Mouse (Mus musculus) naive thymus-derived CD4-positive, alpha-beta T cell, adult 2 months (primary cell): ENCODE data around the gene Sult2b1.

Source experiments
- DNase-seq: peaks from one replicate; pipeline ENCODE4 v3.0.0-alpha.2; 2011; ENCODE audit warnings: low read depth

Gene Sult2b1

GRCm38 (mm10) chr7:45723781-45724180, 60.7 kb downstream of the Sult2b1 start:
- DNase-seq = no peak

DNA sequence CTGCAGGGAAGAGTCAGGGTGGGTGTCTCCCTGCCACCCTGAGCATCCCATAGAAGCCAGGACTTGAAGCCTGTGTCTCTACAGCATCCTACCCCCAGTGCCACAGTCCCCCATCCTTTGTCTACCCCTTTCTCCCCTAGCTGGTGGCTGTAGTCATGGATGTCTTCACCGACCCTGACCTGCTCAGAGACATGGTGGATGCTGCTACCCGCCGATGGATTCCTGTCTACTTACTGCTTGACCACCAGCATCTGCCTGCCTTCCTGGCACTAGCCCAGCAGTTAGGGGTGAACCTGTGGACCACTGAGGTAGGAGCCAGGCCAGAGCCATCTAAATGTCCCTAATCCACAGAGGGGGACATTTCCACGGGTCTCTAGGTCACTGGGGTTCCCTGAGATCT, 61.2 kb downstream of the Sult2b1 start:
- no peak for DNase-seq

DNA sequence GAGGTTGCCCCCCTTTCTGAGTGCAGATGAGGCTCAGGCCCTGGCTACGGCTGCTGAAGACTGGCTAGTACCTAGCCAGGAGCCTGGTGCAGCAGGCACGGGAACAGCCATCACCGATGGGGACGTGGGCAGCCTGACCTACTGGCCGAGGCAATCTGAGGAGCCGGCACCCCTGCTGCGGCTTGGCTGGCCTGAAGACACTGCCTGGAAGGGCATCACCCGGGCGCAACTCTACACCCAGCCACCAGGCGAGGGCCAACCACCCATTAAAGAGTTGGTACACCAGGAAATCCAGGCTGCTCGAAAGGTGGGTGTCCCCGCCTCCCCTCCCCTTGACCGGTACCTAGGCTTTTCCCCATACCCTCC, 62.1 kb downstream of the Sult2b1 start:
- no peak for DNase-seq

DNA sequence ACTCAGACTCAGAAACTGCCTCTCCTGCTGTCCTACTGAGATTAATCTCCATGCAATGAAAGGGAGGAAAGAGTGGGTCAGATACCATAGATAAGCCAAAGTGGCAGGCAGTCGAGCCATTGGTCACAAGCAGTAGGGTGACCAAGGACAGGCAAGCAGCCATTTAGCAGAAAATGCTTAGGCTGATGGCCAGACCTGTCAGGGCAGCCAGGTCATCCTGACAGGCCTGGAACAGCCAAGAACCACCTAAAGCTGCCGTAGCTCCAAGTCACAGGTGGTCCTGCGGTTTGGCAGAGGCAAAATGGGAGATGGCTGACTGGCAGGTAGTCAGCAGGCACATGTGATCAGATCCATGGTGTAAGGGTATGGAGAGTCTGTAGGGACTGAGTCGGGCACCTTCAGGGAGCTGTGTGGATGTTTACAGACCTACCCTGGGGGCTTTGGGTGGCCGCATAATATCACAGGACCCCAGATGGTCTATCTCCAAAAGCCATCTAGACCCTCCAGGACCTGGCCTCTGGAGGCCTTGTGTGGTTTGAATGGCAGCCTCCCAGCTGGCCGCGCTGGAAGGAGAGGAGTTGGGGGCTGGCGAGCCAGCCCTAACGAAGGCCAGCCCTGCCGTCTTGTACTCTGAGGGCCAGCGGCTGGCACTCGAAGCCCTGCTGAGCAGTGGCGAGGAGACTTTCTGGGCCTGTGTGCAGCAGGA, 62.7 kb downstream of the Sult2b1 start:
- no peak for DNase-seq

- no peak for DNase-seq
Observed at GRCm38 (mm10) chr7:45721234-45721571, 63.3 kb downstream of the Sult2b1 start.

- peak; percentile 44 for DNase-seq
Observed at GRCm38 (mm10) chr7:45720413-45721233, 63.8 kb downstream of the Sult2b1 start, which contains the start of gene Fam83e. Gene Fam83e (plus strand): TSS chr7:45721212.

DNA sequence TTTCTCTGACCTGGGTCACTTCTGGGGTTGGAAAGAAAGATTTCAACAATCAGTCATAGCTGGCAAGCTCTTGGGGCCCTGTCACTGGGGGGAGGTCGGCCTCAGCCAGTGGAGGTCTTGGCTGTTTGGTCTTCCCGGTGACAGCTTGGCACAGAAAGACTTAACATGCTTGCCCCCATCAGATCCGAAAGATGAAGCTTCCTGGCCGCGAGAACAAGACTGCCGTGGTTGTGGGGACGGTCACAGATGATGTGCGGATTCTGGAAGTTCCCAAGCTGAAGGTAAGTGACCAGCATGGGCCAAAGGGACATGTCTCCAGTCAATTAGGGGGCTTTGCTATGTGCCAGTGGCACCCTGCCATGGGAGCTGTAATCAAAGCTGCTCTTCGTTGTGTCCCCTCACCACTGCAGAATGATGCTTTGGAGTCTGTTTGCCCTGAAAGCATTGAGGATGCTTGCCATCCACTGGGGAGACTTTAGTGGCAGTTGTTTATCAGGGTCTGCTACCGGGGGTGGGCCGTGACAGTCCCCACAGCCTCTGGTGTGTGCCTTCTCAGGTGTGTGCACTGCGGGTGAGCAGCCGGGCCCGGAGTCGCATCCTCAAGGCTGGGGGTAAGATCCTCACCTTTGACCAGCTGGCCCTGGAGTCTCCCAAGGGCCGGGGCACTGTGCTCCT, 64.6 kb downstream of the Sult2b1 start:
- no peak for DNase-seq

- no peak for DNase-seq
Observed at GRCm38 (mm10) chr7:45719180-45719579, 65.3 kb downstream of the Sult2b1 start.

GRCm38 (mm10) chr7:45718331-45718730, 66.1 kb downstream of the Sult2b1 start:
- no peak for DNase-seq

DNA sequence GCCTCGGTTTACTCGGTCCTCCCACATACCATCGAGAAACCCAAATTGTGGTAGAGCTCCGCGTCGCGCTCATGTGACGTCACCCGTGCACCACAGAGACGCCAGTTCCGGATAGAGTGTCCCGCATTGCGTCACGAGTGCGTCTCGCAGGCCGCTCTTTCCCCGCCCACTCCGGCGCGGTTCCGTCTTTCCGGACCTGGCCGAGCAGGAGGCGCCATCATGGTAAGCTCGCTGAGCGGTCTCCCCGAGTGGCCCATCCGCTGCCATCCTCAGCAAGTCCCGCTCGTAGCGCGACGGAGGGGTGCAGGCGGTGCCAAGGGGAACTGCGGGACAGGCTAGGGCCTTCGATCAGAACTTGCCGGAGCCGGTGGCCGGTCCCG, 66.6 kb downstream of the Sult2b1 start, which contains the start of gene Sphk2:
TSS of gene Sphk2 (minus strand) at position 85 of the 380 bp plus-strand sequence.
- peak; percentile 99 for DNase-seq

- DNase-seq = peak; percentile 26
Observed at GRCm38 (mm10) chr7:45716952-45717917, 67.2 kb downstream of the Sult2b1 start.

GRCm38 (mm10) chr7:45716460-45716857, 68.0 kb downstream of the Sult2b1 start:
- peak; percentile 28 for DNase-seq

GRCm38 (mm10) chr7:45715741-45716459, 68.6 kb downstream of the Sult2b1 start:
- no peak for DNase-seq

DNA sequence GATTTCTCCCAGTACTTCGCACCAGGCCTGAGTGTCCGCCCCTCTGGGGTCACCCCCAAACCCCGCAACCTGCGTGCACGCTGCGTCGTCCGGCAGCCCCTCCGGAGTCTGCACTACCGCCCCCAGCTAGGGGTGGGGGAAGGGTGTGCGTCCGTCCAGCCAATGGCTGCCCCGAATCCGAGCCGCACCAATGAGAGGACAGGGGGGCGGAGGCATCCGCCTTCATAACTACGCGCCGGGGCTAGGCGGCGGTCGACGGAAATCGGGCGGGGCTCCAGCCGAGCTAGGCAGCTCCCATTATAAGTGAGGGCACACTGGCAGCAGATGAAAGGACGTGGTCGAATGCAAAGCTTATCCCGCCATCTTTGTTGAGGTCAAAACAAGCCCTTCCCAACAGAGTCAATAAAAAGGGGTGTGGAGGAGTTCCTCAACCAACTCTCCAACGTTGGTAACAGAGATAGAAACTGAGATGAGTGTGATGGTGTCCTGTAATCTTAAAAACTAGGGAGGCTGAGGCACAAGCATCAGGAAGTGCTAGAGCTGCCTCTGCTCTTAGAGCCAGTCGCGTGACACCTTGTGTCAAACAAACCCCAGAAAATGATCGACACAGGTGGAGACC, 69.3 kb downstream of the Sult2b1 start, which contains the start of gene Rpl18:
TSS of gene Rpl18 (plus strand) at position 368 of the 619 bp plus-strand sequence.
- DNase-seq = peak; percentile 96

- DNase-seq = no peak
Observed at GRCm38 (mm10) chr7:45714630-45715089, 69.8 kb downstream of the Sult2b1 start.

GRCm38 (mm10) chr7:45713881-45714520, 70.5 kb downstream of the Sult2b1 start:
- peak; percentile 18 for DNase-seq

DNA sequence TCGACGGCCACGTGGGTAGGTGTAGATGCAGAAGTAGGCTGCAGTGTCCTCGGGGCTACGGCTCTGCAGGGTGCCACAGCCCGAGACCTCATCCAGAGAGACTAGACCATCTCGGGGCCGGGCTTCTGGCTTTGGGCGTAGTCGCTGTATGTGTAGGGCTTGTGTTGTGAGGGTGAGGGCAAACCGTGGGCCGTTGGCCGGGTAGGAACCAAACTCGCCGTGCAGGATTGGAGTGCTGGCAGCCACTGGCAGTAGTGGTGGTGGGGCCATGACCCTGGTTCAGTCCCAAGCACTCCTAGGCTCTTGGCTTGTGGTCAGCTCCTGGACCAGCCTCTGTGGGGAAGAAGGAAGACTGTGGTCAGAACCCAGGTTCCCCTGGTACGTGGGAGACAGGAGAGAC, 71.1 kb downstream of the Sult2b1 start:
- DNase-seq = no peak

- peak; percentile 15 for DNase-seq
Observed at GRCm38 (mm10) chr7:45712022-45712757, 72.3 kb downstream of the Sult2b1 start.
